Mouse (Mus musculus) left cerebral cortex, adult 8-10 months (tissue): ENCODE measurements around the gene Marco. TPM values are rescaled to one million over a fixed set of nuclear protein-coding genes. Genes with fewer than 3 reads are reported as not detected.

Experiments
- DNase-seq, 2 experiments: peaks; one replicate each; pipeline ENCODE4 v3.0.0; 2022; ENCODE audit warnings: low spot score in 2 of 2
- total RNA-seq, 4 experiments: library from RNA; stranded (reverse); gene quantifications; 2 replicates each; pipeline ENCODE4 v1.2.4; 2022

The Marco gene
- total RNA-seq, 4 experiments from 2014 or later: not detected

DNA sequence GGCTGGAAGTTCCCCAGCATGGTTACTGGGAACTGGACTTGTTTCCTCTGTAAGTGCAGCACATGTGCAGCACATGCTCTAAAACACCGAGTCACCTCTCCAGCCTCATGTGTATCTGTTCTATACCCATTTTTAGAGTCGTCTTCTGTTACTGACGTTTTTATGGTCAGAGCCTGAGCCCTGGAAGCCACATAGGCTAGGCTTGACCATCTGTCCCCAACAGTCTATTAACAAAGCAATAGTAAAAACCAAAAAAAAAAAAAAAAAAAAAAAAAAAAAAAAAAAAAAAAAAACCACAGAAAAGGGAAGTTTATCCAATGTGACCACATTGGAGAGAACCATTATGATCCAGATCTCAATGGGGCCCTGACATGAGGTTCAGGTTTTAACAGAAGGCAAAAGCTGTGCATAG is 61.6 kb downstream of the Marco start:
- no peak for DNase-seq

DNA sequence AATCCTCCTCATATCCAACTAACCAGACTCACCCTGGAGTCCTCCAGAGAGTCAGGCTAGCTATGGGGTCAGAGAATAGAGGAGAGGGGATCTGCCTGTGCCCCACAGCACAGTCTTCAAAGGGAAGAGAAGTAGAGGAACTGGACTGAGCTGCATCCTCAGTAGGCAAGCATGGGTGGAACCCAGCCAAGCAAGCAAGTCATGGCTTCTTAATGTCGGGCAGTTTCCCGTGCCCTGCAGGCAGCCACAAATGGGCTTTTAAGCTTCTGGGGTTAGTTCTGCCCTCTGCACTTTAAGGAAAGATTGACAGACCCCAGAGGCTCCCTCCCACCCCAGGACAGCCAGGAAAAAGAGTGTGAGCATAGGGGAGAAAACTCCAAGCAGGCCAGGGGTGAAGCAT is 63.2 kb downstream of the Marco start:
- DNase-seq: no peak

DNA sequence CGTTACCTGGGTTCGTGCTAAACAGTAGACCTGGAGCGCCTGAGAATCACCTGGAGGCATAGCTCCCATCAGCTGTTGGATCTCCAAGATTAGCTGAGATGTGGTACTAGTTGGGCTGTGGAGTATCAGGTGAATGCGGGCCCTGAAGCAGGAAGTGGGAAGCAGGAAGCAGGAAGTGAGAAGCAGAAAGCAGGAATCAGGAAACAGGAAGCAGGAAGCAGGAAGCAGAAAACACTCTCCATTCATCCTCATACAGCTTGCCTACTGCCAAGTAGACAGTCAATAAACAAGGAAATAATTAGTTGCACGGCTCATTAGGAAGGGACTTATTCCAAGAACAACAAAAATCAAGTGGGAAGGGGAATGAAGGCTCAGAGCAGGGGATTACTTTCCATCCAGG is 69.2 kb downstream of the Marco start:
- no peak for DNase-seq

DNA sequence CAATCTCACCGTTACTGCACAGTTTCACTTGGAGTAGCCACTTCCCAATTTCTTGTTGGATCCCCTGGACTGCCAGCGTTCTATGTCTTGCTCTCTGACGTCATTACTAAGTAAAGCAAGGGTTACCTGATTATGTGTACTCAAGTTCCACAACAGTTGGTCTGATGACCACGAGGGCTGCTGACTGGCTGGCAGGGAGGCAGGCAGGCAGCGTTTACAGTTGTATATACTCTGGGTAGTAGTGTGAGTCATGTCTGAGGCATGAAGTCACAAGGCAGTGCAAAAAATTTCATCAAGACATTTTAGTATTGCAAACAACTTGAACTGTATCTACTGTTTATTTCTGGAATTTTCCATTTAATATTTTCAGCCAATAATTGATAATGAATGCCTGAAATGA is 74.7 kb downstream of the Marco start:
- DNase-seq: no peak

DNA sequence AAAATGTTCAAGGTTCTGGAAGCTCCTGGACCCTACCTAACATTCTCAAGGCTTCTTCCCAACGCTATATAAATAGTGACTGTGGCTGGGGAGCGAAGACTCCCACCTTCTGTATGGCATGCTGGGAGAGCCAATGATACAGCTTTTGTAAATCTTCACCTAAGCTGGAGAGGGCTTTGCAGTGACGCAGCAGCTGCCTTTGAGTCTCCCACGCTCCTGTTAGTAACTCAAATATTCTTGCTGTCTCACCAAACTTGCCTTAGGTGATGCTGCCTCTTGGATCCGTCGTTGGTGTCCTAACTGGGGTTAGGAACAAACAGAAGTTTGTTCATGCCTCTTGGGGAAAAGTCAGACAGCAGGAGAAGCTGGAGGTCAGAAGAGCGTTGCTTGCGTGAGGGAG is 79.2 kb downstream of the Marco start:
- DNase-seq: peak in 1 of 2 experiments; percentile 8

Other genes with a start within 250 kb of the Marco start
- 1 to 10 TPM; 5.6 to 7.5 (median 6.1) TPM for gene Steap3, start 232.3 kb downstream of the Marco start, total RNA-seq
- gene C1ql2, start 164.4 kb downstream of the Marco start, total RNA-seq: 1 to 10 TPM; 4.6 to 5.2 (median 4.9) TPM
- gene En1, start 97.4 kb upstream of the Marco start, total RNA-seq: not detected